Mouse (Mus musculus): ENCODE measurements at regions not wholly inside any gene's neighbourhood (a gene's known extent, or its start where the extent isn't known, plus 50 kb on each side); places are given as distances from the start of the nearest gene placed in this dataset.

DNA sequence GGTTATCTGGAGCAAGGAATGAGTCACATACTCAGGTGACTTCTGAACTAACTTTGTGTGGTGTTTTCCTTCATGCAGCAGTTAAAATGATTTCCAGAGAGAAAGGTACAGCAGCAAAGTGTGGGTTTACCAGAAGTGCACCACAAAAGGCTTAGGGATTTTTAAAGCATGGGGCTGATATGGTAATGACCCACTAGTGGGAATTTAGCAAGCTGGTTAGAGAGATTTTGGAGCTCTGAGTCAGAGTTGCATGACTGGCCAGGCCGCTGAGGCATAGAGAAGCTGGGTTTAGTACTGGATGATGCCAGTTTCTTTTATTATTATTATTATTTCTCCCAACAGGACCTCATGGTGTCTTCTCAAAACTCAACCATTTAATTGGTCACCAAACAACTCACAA is 3701.5 kb upstream of the Gm7489 start:
- TF ChIP-seq EP300 (IDR thresholded peaks at IDR 0.05; ENCODE audit: low read depth in 1 of 2, low read length in 2 of 2): no peak
- no peak for TF ChIP-seq POLR2A (IDR thresholded peaks at IDR 0.05; ENCODE audit: control insufficient read depth in 1 of 2, insufficient read depth in 1 of 2, low read depth in 1 of 2, low read length in 2 of 2, poor library complexity in 1 of 2)
- TF ChIP-seq TAL1 (IDR thresholded peaks at IDR 0.05; ENCODE audit: low read length): no peak
- TF ChIP-seq CHD2 (IDR thresholded peaks at IDR 0.05; ENCODE audit: low read length): no peak
- TF ChIP-seq CTCF (IDR thresholded peaks at IDR 0.05 in 2 of 3, conservative IDR thresholded peaks at IDR 0.05 in 1 of 3; ENCODE audit: control insufficient read depth in 1 of 3, insufficient read depth in 1 of 3, low read depth in 2 of 3, low read length in 3 of 3, poor library complexity in 1 of 3, severe bottlenecking in 1 of 3): no peak
- no peak for TF ChIP-seq TBP (IDR thresholded peaks at IDR 0.05; ENCODE audit: low read depth, low read length)
